Mouse (Mus musculus) liver, adult 2 months (tissue): ENCODE results near the gene Casz1. TPM values are rescaled to one million over a fixed set of nuclear protein-coding genes. Genes with fewer than 3 reads are reported as not detected.

Experiments used
- DNase-seq: peaks from one replicate; pipeline ENCODE4 v3.0.0-alpha.2; 2011; ENCODE audit warnings: low read depth, low spot score; ENCODE audit errors: extremely low read depth
- H3K27ac ChIP-seq: fragments of 200-500 bp; replicated peaks from 2 replicates; pipeline ENCODE4 v1.5.1; 2012; ENCODE audit warnings: low read depth, mild to moderate bottlenecking, control low read depth, inconsistent platforms, low read length; ENCODE audit not compliant: insufficient read depth
- H3K27me3 ChIP-seq: fragments of 200-500 bp; 2 replicates; pipeline ENCODE4 v1.6.1; 2012; ENCODE audit warnings: mild to moderate bottlenecking, moderate library complexity, low read length, inconsistent platforms; ENCODE audit not compliant: control insufficient read depth, insufficient read depth
- H3K36me3 ChIP-seq: fragments of 200-500 bp; 2 replicates; pipeline ENCODE4 v1.6.1; 2012; ENCODE audit warnings: low read length, inconsistent platforms; ENCODE audit not compliant: control insufficient read depth, insufficient read depth
- H3K4me1 ChIP-seq: fragments of 200-500 bp; 2 replicates; pipeline ENCODE4 v1.6.1; 2011; ENCODE audit warnings: low read length; ENCODE audit not compliant: control insufficient read depth, insufficient read depth
- H3K4me3 ChIP-seq: fragments of 200-500 bp; 2 replicates; pipeline ENCODE4 v1.5.1; 2011; ENCODE audit warnings: low read depth, mild to moderate bottlenecking, control low read depth, low read length, moderate library complexity; ENCODE audit not compliant: insufficient read depth
- H3K79me2 ChIP-seq: fragments of 200-500 bp; 2 replicates; pipeline ENCODE4 v1.6.1; 2012; ENCODE audit warnings: inconsistent platforms, mild to moderate bottlenecking, low read length, moderate library complexity; ENCODE audit not compliant: control insufficient read depth, insufficient read depth
- H3K9ac ChIP-seq: fragments of 200-500 bp; 2 replicates; pipeline ENCODE4 v1.6.1; 2012; ENCODE audit warnings: low read depth, mild to moderate bottlenecking, control low read depth, inconsistent platforms, low read length
- CTCF ChIP-seq: fragments of 200-500 bp; IDR thresholded peaks from 2 replicates; pipeline ENCODE4 v1.5.1; 2011; ENCODE audit warnings: low read depth, low read length, control low read depth
- POLR2A ChIP-seq: fragments of 200-500 bp; IDR thresholded peaks from 2 replicates; pipeline ENCODE4 v1.6.1; 2011; ENCODE audit warnings: low read length, control low read depth; ENCODE audit not compliant: insufficient read depth; ENCODE audit errors: extremely low read depth
- WGBS: fragments of 180-500 bp; shearing (Covaris S2); methylation state at CpG from one replicate; pipeline ENCODE4 v1.1.7; 2018; 5-methylcytosine and 5-hydroxymethylcytosine counted together
- polyA plus RNA-seq: library from polyadenylated mRNA; depleted of rRNA; stranded (reverse); fragments of >200 nt; gene quantifications from 2 replicates; pipeline ENCODE4 v1.2.3, GENCODE M21; 2012
- total RNA-seq: library from RNA; depleted of rRNA; stranded (reverse); fragments of >200 nt; gene quantifications from 2 replicates; pipeline ENCODE4 v1.2.3, GENCODE M21; 2014

The Casz1 gene
- total and polyA plus RNA-seq, 2 experiments, result 0.09 to 0.24 TPM

GRCm38 (mm10) chr4:148882360-148882929 is 78.2 kb downstream of the Casz1 start:
- no peak for DNase-seq
- no peak overlapping the region for H3K9ac ChIP-seq
- H3K4me3 ChIP-seq, result no peak overlapping the region
- H3K36me3 ChIP-seq, result no peaks in the 10 kb centered on the region
- H3K79me2 ChIP-seq, result no peaks in the 10 kb centered on the region
- no peak for TF ChIP-seq CTCF
- TF ChIP-seq POLR2A, result no peak
- 45% methylated on average over 17 of the region's 17 CpGs for WGBS
- H3K4me1 ChIP-seq, result no peaks in the 10 kb centered on the region
- no peaks in the 10 kb centered on the region; the same call in 1 of the 2 replicates for H3K27me3 ChIP-seq
- H3K27ac ChIP-seq, result no peak overlapping the region

GRCm38 (mm10) chr4:148884596-148884995 is 80.4 kb downstream of the Casz1 start:
- H3K4me3 ChIP-seq, result no peak overlapping the region
- no peaks in the 10 kb centered on the region for H3K4me1 ChIP-seq
- H3K9ac ChIP-seq, result no peak overlapping the region
- WGBS, result 91% methylated on average over 14 of the region's 14 CpGs
- H3K79me2 ChIP-seq, result no peaks in the 10 kb centered on the region
- no peaks in the 10 kb centered on the region for H3K36me3 ChIP-seq
- H3K27ac ChIP-seq, result no peak overlapping the region
- no peak for TF ChIP-seq POLR2A
- TF ChIP-seq CTCF, result no peak
- DNase-seq, result no peak
- no peaks in the 10 kb centered on the region; the same call in 1 of the 2 replicates for H3K27me3 ChIP-seq

DNA sequence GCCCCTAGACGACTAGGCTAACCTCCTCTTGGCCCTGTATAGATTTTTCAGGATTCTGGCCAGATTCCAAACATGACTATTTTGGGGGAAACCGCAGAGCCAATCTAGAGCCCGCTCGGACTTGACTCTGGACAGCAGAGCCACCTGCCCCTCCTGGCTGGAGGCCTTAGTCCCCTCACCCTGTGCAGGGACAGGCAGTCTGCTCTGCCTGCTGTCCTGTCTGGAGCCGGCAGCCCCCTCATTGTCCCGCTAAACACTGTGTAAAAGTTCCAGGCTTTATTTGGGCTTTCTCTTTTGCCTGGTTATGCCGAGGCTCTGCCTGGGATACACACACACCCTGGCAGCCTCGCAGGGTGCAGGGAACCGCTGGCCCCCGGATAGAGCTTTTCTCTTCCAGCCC is 81.2 kb downstream of the Casz1 start:
- no peaks in the 10 kb centered on the region; the same call in 1 of the 2 replicates for H3K27me3 ChIP-seq
- no peak for DNase-seq
- TF ChIP-seq CTCF (no peak), POLR2A (no peak)
- 25% methylated on average over 10 of the region's 10 CpGs for WGBS
- no peak overlapping the region for H3K27ac ChIP-seq
- H3K9ac ChIP-seq, result no peak overlapping the region
- H3K4me1 ChIP-seq, result no peaks in the 10 kb centered on the region
- H3K36me3 ChIP-seq, result no peaks in the 10 kb centered on the region
- no peaks in the 10 kb centered on the region for H3K79me2 ChIP-seq
- no peak overlapping the region for H3K4me3 ChIP-seq

DNA sequence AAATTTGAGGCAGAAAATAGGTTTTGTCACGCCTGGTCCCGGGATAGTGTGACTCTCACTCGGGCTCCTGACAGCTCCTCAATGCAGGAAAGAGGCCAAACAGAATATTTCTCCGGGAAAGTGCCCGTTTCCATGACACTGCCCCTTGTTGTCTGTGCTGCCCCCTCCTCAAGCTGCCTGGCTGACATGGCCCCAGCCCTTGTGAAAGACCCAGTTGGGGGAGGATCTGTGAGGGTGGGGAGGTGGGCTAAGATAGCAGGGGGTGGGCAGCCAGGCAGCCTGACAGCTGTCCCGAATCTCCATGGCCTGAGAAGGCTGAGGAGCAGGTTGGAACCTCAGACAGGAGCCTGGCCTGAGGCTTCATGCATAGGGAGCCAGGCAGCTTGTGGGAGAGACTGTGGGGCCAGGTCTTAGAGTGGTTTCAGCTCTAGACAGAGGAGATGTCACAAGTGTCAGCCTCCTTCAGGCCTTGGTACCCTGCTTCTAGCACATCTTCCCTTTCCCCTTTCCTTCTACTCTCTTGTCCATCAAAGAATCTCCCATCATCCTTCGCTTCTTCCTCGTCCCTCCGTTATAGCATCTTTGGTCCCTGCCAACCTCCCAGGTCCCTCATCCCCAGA is 81.8 kb downstream of the Casz1 start:
- no peak for TF ChIP-seq CTCF
- no peak for TF ChIP-seq POLR2A
- H3K36me3 ChIP-seq, result no peaks in the 10 kb centered on the region
- no peak overlapping the region for H3K9ac ChIP-seq
- peaks cover 4% of the 10 kb centered on the region; the same call in 1 of the 2 replicates for H3K27me3 ChIP-seq
- DNase-seq, result no peak
- 62% methylated on average over 9 of the region's 9 CpGs for WGBS
- no peaks in the 10 kb centered on the region for H3K79me2 ChIP-seq
- H3K4me3 ChIP-seq, result no peak overlapping the region
- H3K27ac ChIP-seq, result no peak overlapping the region
- H3K4me1 ChIP-seq, result no peaks in the 10 kb centered on the region

- H3K4me3 ChIP-seq, result no peak overlapping the region
- 77% methylated on average over 8 of the region's 8 CpGs for WGBS
- no peak overlapping the region for H3K9ac ChIP-seq
- DNase-seq, result no peak
- no peaks in the 10 kb centered on the region for H3K79me2 ChIP-seq
- H3K27me3 ChIP-seq, result peaks cover 7% of the 10 kb centered on the region; the same call in 1 of the 2 replicates
- TF ChIP-seq POLR2A (no peak), CTCF (no peak)
- H3K4me1 ChIP-seq, result no peaks in the 10 kb centered on the region
- H3K36me3 ChIP-seq, result no peaks in the 10 kb centered on the region
- no peak overlapping the region for H3K27ac ChIP-seq
Observed at GRCm38 (mm10) chr4:148888229-148888628, 84.0 kb downstream of the Casz1 start.

GRCm38 (mm10) chr4:148889011-148889410 is 84.8 kb downstream of the Casz1 start:
- Histone ChIP-seq H3K36me3 (no peaks in the 10 kb centered on the region), H3K9ac (no peak overlapping the region), H3K4me3 (no peak overlapping the region), H3K27me3 (peaks cover 7% of the 10 kb centered on the region; the same call in 1 of the 2 replicates), H3K27ac (no peak overlapping the region), H3K79me2 (no peaks in the 10 kb centered on the region), H3K4me1 (no peaks in the 10 kb centered on the region)
- 75% methylated on average over 6 of the region's 6 CpGs for WGBS
- DNase-seq, result no peak
- TF ChIP-seq CTCF (no peak), POLR2A (no peak)
